Mouse (Mus musculus): ENCODE results near the gene Rhoc. TPM values are rescaled to one million over a fixed set of nuclear protein-coding genes. Genes with fewer than 3 reads are reported as not detected.

Gene Rhoc
- polyA plus RNA-seq, 1 experiment from 2014 or later: 105 TPM

Other genes with a start within 250 kb of the Rhoc start
- 31.7 and 33.4 TPM in 2 replicates for gene Slc16a1, start 149.7 kb upstream of the Rhoc start, polyA plus RNA-seq (2014; fragmentation: Nextera tagmentation; extraction: Ambion mirVana)
- gene Ppm1j, start 7.3 kb upstream of the Rhoc start, polyA plus RNA-seq (2014; fragmentation: Nextera tagmentation; extraction: Ambion mirVana): 0.48 and 1.3 TPM in 2 replicates
- 0.09 TPM in 1 of 2 replicates, not detected in the other for gene Fam19a3, start 6.5 kb upstream of the Rhoc start, polyA plus RNA-seq (2014; fragmentation: Nextera tagmentation; extraction: Ambion mirVana)
- gene Mov10, start 30.2 kb downstream of the Rhoc start, polyA plus RNA-seq (2014; fragmentation: Nextera tagmentation; extraction: Ambion mirVana): 15.1 and 15.2 TPM in 2 replicates
- gene St7l, start 75.6 kb downstream of the Rhoc start, polyA plus RNA-seq (2014; fragmentation: Nextera tagmentation; extraction: Ambion mirVana): 35.3 and 43.8 TPM in 2 replicates
- 245 and 266 TPM in 2 replicates for gene Capza1, start 76.1 kb downstream of the Rhoc start, polyA plus RNA-seq (2014; fragmentation: Nextera tagmentation; extraction: Ambion mirVana)
- 1.8 and 2.1 TPM in 2 replicates for gene Wnt2b, start 173.5 kb downstream of the Rhoc start, polyA plus RNA-seq (2014; fragmentation: Nextera tagmentation; extraction: Ambion mirVana)